ENCODE assay signal across 8 mouse cellular contexts in the genomic region with DNA sequence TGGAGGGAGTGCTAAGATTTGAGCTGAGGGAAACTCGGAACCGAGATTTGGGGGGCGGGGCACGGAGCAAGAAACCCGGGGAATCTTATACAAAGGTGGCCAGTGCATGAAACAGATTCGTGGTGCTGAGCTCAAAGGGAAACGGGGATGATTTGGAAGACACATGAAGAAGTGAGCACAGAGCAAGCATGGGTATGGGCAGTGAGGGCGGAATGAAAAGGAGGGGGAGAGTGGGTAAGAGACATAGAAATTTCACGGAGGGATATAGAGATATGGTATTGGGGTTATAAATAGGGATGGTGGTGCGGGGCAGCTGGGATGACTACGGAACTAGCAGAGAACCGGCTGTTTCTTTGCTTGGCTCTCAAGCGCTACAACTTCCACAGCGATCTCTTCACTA. TPM values are rescaled to one million over a fixed set of nuclear protein-coding genes. Genes with fewer than 3 reads are reported as not detected.
DNase-seq lines count a peak whose midpoint lies in the region; ATAC-seq and TF ChIP-seq lines count a peak whose summit lies in the region.

No protein-coding gene starts in this region.

- no peaks in the 10 kb centered on the region for H3K9me3 ChIP-seq in heart, embryonic 12.5 days (replicated peaks)
- no peaks in the 10 kb centered on the region for H3K9me3 ChIP-seq in intestine, embryonic 15.5 days

- no peaks in the 10 kb centered on the region for H3K79me2 ChIP-seq in myocyte (ENCODE audit: control insufficient read depth, insufficient read depth)

- no peaks in the 10 kb centered on the region for H3K36me3 ChIP-seq in heart, embryonic 12.5 days
- H3K36me3 ChIP-seq in intestine, embryonic 15.5 days, result no peaks in the 10 kb centered on the region
- H3K36me3 ChIP-seq in myocyte (ENCODE audit: control insufficient read depth, insufficient read depth), result no peaks in the 10 kb centered on the region

- no peaks in the 10 kb centered on the region for H3K4me1 ChIP-seq in heart, embryonic 12.5 days (replicated peaks)
- no peaks in the 10 kb centered on the region for H3K4me1 ChIP-seq in intestine, embryonic 15.5 days (replicated peaks)

- ATAC-seq in heart, embryonic 12.5 days (ENCODE audit: insufficient number of reproducible peaks, low FRiP score), result 0 out of 2 replicates have a peak, but pooled peaks have one; percentile 29
- peak; percentile 62 for ATAC-seq in intestine, embryonic 15.5 days

- H3K4me2 ChIP-seq in heart, embryonic 12.5 days, result peak overlapping the region; percentile 69
- peak overlapping the region; percentile 61 for H3K4me2 ChIP-seq in intestine, embryonic 15.5 days (replicated peaks)
- peak overlapping the region; percentile 64 for H3K4me2 ChIP-seq in myocyte (ENCODE audit: low read depth)

- TF ChIP-seq POLR2A in myocyte (IDR thresholded peaks at IDR 0.05; ENCODE audit: insufficient read length, low read depth), result no peak

- DNase-seq in heart, adult 8-10 months (ENCODE audit: low spot score), result no peak
- DNase-seq in right cerebral cortex, postnatal 14 days, result peak; percentile 15
- no peak for DNase-seq in right cerebral cortex, postnatal 25 days
- DNase-seq in gastrocnemius, postnatal 10 days, result no peak
- no peak for DNase-seq in cerebellum, adult 8-10 months

- peak overlapping the region; percentile 63 for H3K4me3 ChIP-seq in heart, embryonic 12.5 days
- H3K4me3 ChIP-seq in intestine, embryonic 15.5 days (replicated peaks), result peak overlapping the region; percentile 47
- no peak overlapping the region for H3K4me3 ChIP-seq in myocyte

- no peak overlapping the region for H3K27ac ChIP-seq in heart, embryonic 12.5 days (ENCODE audit: poor library complexity, severe bottlenecking)
- no peak overlapping the region for H3K27ac ChIP-seq in intestine, embryonic 15.5 days

- no peak overlapping the region for H3ac ChIP-seq in myocyte (ENCODE audit: control insufficient read depth, insufficient read length)

- no peaks in the 10 kb centered on the region for H3K27me3 ChIP-seq in heart, embryonic 12.5 days (replicated peaks)
- H3K27me3 ChIP-seq in intestine, embryonic 15.5 days (replicated peaks), result no peaks in the 10 kb centered on the region
- no peaks in the 10 kb centered on the region for H3K27me3 ChIP-seq in myocyte (ENCODE audit: control insufficient read depth, insufficient read depth, insufficient read length)

- H3K9ac ChIP-seq in heart, embryonic 12.5 days, result peak overlapping the region; percentile 60
- H3K9ac ChIP-seq in intestine, embryonic 15.5 days, result peak overlapping the region; percentile 48

- WGBS in heart, embryonic 12.5 days, result 19% methylated on average over 14 of the region's 14 CpGs
- 22% methylated on average over 14 of the region's 14 CpGs for WGBS in intestine, embryonic 15.5 days

TF ChIP-seq in myocyte, 11 proteins besides CTCF, POLR2A, EP300 and RAD21:
- TF ChIP-seq CEBPB (IDR thresholded peaks at IDR 0.05; ENCODE audit: insufficient read depth, poor library complexity, severe bottlenecking) (no peak), MYOD1 (IDR thresholded peaks at IDR 0.05; ENCODE audit: control insufficient read depth in 1 of 3, insufficient read length in 2 of 3, low read depth in 2 of 3) (no peak), USF1 (IDR thresholded peaks at IDR 0.05; ENCODE audit: low read depth) (no peak), TCF3 (IDR thresholded peaks at IDR 0.05; ENCODE audit: insufficient read length, low read depth) (no peak), REST (IDR thresholded peaks at IDR 0.05; ENCODE audit: insufficient read depth, insufficient read length) (no peak)

RNA-seq across cellular contexts. Expression of a gene that starts 0.6 kb away (rescaled TPM):
- 7.1 and 9.1 TPM in 2 replicates for polyA plus RNA-seq in heart, embryonic 12.5 days (2016; fragmentation: Nextera tagmentation; extraction: Ambion mirVana)
- total RNA-seq in heart, adult 8-10 months (2022), result not detected
- polyA plus RNA-seq in intestine, embryonic 15.5 days (2015; fragmentation: Nextera tagmentation; extraction: Ambion mirVana), result 12.8 and 13.5 TPM in 2 replicates
- polyA plus RNA-seq in myocyte (2012; fragmentation: generic; extraction: Trizol), result 0.25 TPM
- total RNA-seq in gastrocnemius, postnatal 10 days (2021), result 1 to 10 TPM in 1 of 2 experiments, under 1 TPM in 1; 0.96 to 1.8 TPM
